Mouse (Mus musculus) left cerebral cortex, postnatal 10 days (tissue): ENCODE measurements around the gene Enpp4. TPM values are rescaled to one million over a fixed set of nuclear protein-coding genes. Genes with fewer than 3 reads are reported as not detected.

Source experiments
- total RNA-seq, 2 experiments: library from RNA; stranded (reverse); gene quantifications; 2 replicates each; pipeline ENCODE4 v1.2.3; 2021

The Enpp4 gene
- total RNA-seq, 2 experiments from 2014 or later: 7.0 to 8.3 TPM

Other genes with a start within 250 kb of the Enpp4 start
- 100 to 1,000 TPM; 135 to 139 TPM for gene Enpp5, start 27.0 kb downstream of the Enpp4 start, total RNA-seq
- gene Clic5, start 82.8 kb upstream of the Enpp4 start, total RNA-seq: 1 to 10 TPM; 2.3 to 2.7 TPM